Mouse (Mus musculus): ENCODE results near the gene Dcaf7. TPM values are rescaled to one million over a fixed set of nuclear protein-coding genes. Genes with fewer than 3 reads are reported as not detected.
A peak's percentile ranks its signal among the peaks of the same experiment; 100 is the strongest.

Gene Dcaf7
- polyA plus RNA-seq, 1 experiment = 111 TPM

DNA sequence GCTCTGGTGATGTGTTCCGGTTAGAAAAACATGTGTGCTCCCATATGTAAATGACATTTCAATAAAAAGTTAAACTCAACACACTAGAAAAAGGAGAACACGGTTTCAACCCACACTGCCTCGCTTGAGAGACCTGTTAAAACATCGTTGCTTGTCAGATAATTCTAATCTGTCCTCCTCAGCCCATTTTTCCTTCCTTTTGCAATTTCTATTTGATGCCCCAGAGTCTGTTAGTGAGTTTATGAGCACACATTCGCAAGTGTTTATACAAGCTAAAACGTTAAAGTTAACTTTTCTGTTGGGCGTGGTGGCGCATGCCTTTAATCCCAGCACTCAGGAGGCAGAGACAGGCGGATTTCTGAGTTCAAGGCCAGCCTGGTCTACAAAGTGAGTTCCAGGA is 1.7 kb upstream of the Dcaf7 start:
- H3K4me3 ChIP-seq (ENCODE audit: insufficient read depth, low read length) = no peak overlapping the region
- H3K27ac ChIP-seq (ENCODE audit: insufficient read depth, low read length) = no peak overlapping the region
- TF ChIP-seq POLR2A (IDR thresholded peaks at IDR 0.05; ENCODE audit: extremely low read depth, insufficient read depth, low read length) (no peak), CTCF (IDR thresholded peaks at IDR 0.05; ENCODE audit: extremely low read depth, insufficient read depth, low read length) (no peak)
- peaks cover 4% of the 10 kb centered on the region; the same call in 1 of the 2 replicates for H3K4me1 ChIP-seq (ENCODE audit: control insufficient read depth, insufficient read depth, low read length)

GRCm38 (mm10) chr11:106037418-106037751 is 713 bp downstream of the Dcaf7 start:
- Histone ChIP-seq H3K4me1 (ENCODE audit: control insufficient read depth, insufficient read depth, low read length) (peaks cover 4% of the 10 kb centered on the region; the same call in 1 of the 2 replicates), H3K4me3 (ENCODE audit: insufficient read depth, low read length) (peak overlapping the region; percentile 80), H3K27ac (ENCODE audit: insufficient read depth, low read length) (peak overlapping the region; percentile 77)
- TF ChIP-seq CTCF (IDR thresholded peaks at IDR 0.05; ENCODE audit: extremely low read depth, insufficient read depth, low read length) (no peak), POLR2A (IDR thresholded peaks at IDR 0.05; ENCODE audit: extremely low read depth, insufficient read depth, low read length) (peak; percentile 65; the same call in 1 of the 2 replicates)

- H3K4me1 ChIP-seq (ENCODE audit: control insufficient read depth, insufficient read depth, low read length) = peaks cover under 1% of the 10 kb centered on the region; the same call in 1 of the 2 replicates
- H3K4me3 ChIP-seq (ENCODE audit: insufficient read depth, low read length) = no peak overlapping the region
- TF ChIP-seq POLR2A (IDR thresholded peaks at IDR 0.05; ENCODE audit: extremely low read depth, insufficient read depth, low read length) (no peak), CTCF (IDR thresholded peaks at IDR 0.05; ENCODE audit: extremely low read depth, insufficient read depth, low read length) (no peak)
- no peak overlapping the region for H3K27ac ChIP-seq (ENCODE audit: insufficient read depth, low read length)
Observed at GRCm38 (mm10) chr11:106044349-106044748, 7.7 kb downstream of the Dcaf7 start.

- TF ChIP-seq POLR2A (IDR thresholded peaks at IDR 0.05; ENCODE audit: extremely low read depth, insufficient read depth, low read length) = no peak
- no peak for TF ChIP-seq CTCF (IDR thresholded peaks at IDR 0.05; ENCODE audit: extremely low read depth, insufficient read depth, low read length)
- no peak overlapping the region for H3K27ac ChIP-seq (ENCODE audit: insufficient read depth, low read length)
- no peaks in the 10 kb centered on the region; the same call in 1 of the 2 replicates for H3K4me1 ChIP-seq (ENCODE audit: control insufficient read depth, insufficient read depth, low read length)
- H3K4me3 ChIP-seq (ENCODE audit: insufficient read depth, low read length) = no peak overlapping the region
Observed at GRCm38 (mm10) chr11:106045256-106045655, 8.6 kb downstream of the Dcaf7 start.

DNA sequence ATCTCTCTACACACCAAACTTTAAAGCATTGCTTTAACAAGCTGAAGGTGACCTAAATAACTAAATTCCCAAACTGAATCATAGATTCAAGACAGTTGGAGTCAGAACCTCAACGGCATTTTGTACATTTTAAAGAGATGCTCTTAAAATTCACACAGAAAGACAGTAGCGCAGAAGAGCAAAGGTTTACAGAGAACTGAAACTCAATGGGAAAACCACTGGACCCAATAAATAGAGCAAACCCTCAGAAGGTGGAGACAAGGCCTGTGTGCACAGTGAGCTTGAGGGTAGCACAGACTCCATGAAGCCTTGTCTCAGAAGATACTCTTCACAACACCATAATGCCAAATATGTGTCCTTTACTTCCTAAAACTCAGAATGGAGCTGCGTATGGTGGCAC is 9.1 kb downstream of the Dcaf7 start:
- no peak for TF ChIP-seq CTCF (IDR thresholded peaks at IDR 0.05; ENCODE audit: extremely low read depth, insufficient read depth, low read length)
- no peak for TF ChIP-seq POLR2A (IDR thresholded peaks at IDR 0.05; ENCODE audit: extremely low read depth, insufficient read depth, low read length)
- Histone ChIP-seq H3K4me3 (ENCODE audit: insufficient read depth, low read length) (no peak overlapping the region), H3K4me1 (ENCODE audit: control insufficient read depth, insufficient read depth, low read length) (no peaks in the 10 kb centered on the region; the same call in 1 of the 2 replicates)

GRCm38 (mm10) chr11:106046584-106046983 is 9.9 kb downstream of the Dcaf7 start:
- no peak for TF ChIP-seq POLR2A (IDR thresholded peaks at IDR 0.05; ENCODE audit: extremely low read depth, insufficient read depth, low read length)
- TF ChIP-seq CTCF (IDR thresholded peaks at IDR 0.05; ENCODE audit: extremely low read depth, insufficient read depth, low read length) = no peak

More for the DNA sequence above, 9.1 kb downstream of the Dcaf7 start:
- H3K27ac ChIP-seq (ENCODE audit: insufficient read depth, low read length) = no peak overlapping the region

GRCm38 (mm10) chr11:106053921-106054320 is 17.2 kb downstream of the Dcaf7 start:
- TF ChIP-seq CTCF (IDR thresholded peaks at IDR 0.05; ENCODE audit: extremely low read depth, insufficient read depth, low read length) = no peak
- no peak for TF ChIP-seq POLR2A (IDR thresholded peaks at IDR 0.05; ENCODE audit: extremely low read depth, insufficient read depth, low read length)
- H3K27ac ChIP-seq (ENCODE audit: insufficient read depth, low read length) = no peak overlapping the region
- H3K4me3 ChIP-seq (ENCODE audit: insufficient read depth, low read length) = no peak overlapping the region
- H3K4me1 ChIP-seq (ENCODE audit: control insufficient read depth, insufficient read depth, low read length) = no peaks in the 10 kb centered on the region

More at GRCm38 (mm10) chr11:106046584-106046983, 9.9 kb downstream of the Dcaf7 start:
- Histone ChIP-seq H3K27ac (ENCODE audit: insufficient read depth, low read length) (no peak overlapping the region), H3K4me3 (ENCODE audit: insufficient read depth, low read length) (no peak overlapping the region), H3K4me1 (ENCODE audit: control insufficient read depth, insufficient read depth, low read length) (no peaks in the 10 kb centered on the region; the same call in 1 of the 2 replicates)

- no peak overlapping the region for H3K4me3 ChIP-seq (ENCODE audit: insufficient read depth, low read length)
- no peak overlapping the region for H3K27ac ChIP-seq (ENCODE audit: insufficient read depth, low read length)
- H3K4me1 ChIP-seq (ENCODE audit: control insufficient read depth, insufficient read depth, low read length) = no peaks in the 10 kb centered on the region
- TF ChIP-seq CTCF (IDR thresholded peaks at IDR 0.05; ENCODE audit: extremely low read depth, insufficient read depth, low read length) (no peak), POLR2A (IDR thresholded peaks at IDR 0.05; ENCODE audit: extremely low read depth, insufficient read depth, low read length) (no peak)
Observed at GRCm38 (mm10) chr11:106054600-106054999, 17.9 kb downstream of the Dcaf7 start.

GRCm38 (mm10) chr11:106055341-106055740 is 18.7 kb downstream of the Dcaf7 start:
- Histone ChIP-seq H3K27ac (ENCODE audit: insufficient read depth, low read length) (no peak overlapping the region), H3K4me1 (ENCODE audit: control insufficient read depth, insufficient read depth, low read length) (no peaks in the 10 kb centered on the region), H3K4me3 (ENCODE audit: insufficient read depth, low read length) (no peak overlapping the region)
- TF ChIP-seq CTCF (IDR thresholded peaks at IDR 0.05; ENCODE audit: extremely low read depth, insufficient read depth, low read length) = no peak
- no peak for TF ChIP-seq POLR2A (IDR thresholded peaks at IDR 0.05; ENCODE audit: extremely low read depth, insufficient read depth, low read length)

DNA sequence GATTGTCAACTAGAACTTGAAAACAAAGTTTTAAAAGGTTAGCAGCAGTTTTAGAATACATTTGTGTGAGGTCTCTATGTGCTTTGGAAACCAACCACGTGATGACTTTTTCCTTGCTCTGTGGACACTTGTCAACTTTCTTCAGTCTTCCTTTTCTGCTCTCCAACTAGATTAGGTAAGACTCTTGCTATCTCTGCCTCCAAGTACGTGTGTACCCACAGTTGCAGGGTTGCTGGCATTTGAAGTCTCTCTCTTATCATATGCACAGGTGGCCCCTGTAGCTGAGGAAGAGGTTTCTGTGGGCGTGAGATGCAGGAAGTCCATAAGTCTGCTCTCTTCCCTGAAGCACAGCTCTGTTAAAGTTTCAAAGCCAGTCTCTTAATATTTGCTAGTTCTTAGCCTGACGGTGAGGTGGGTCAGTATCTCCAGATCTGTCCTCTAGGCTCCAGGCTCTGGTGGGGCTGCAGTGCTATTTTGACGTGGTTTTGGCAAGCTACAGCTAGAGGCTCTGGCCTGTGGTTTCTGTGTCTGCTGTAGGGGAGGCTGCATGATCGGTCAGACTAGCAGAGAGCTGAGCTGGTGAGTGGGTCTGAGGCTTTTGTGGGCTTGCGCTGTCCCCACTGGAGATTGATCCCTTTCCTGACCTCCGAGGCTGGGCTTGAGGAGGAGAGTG is 20.3 kb downstream of the Dcaf7 start:
- no peak overlapping the region for H3K4me3 ChIP-seq (ENCODE audit: insufficient read depth, low read length)
- H3K4me1 ChIP-seq (ENCODE audit: control insufficient read depth, insufficient read depth, low read length) = no peaks in the 10 kb centered on the region
- no peak for TF ChIP-seq CTCF (IDR thresholded peaks at IDR 0.05; ENCODE audit: extremely low read depth, insufficient read depth, low read length)
- TF ChIP-seq POLR2A (IDR thresholded peaks at IDR 0.05; ENCODE audit: extremely low read depth, insufficient read depth, low read length) = no peak
- no peak overlapping the region for H3K27ac ChIP-seq (ENCODE audit: insufficient read depth, low read length)

All from cortical plate, adult 2 months (tissue).